Mouse (Mus musculus) olfactory bulb, adult 2 months (tissue): ENCODE data around the gene Calcoco1. TPM values are rescaled to one million over a fixed set of nuclear protein-coding genes. Genes with fewer than 3 reads are reported as not detected.
A peak's percentile ranks its signal among the peaks of the same experiment; 100 is the strongest.

ENCODE experiments used
- H3K27ac ChIP-seq: fragments of 200-500 bp; 2 replicates; pipeline ENCODE4 v1.5.1; 2012; ENCODE audit warnings: low read depth, low read length; ENCODE audit not compliant: insufficient read depth
- H3K4me1 ChIP-seq: fragments of 200-500 bp; 2 replicates; pipeline ENCODE4 v1.6.1; 2012; ENCODE audit warnings: low read length; ENCODE audit not compliant: control insufficient read depth, insufficient read depth
- H3K4me3 ChIP-seq: fragments of 200-500 bp; 2 replicates; pipeline ENCODE4 v1.5.1; 2012; ENCODE audit warnings: mild to moderate bottlenecking, low read depth, low read length, moderate library complexity; ENCODE audit not compliant: insufficient read depth
- CTCF ChIP-seq: fragments of 200-500 bp; IDR thresholded peaks from 2 replicates; pipeline ENCODE4 v1.5.1; 2012; ENCODE audit warnings: low read depth, mild to moderate bottlenecking, low read length, moderate library complexity; ENCODE audit not compliant: insufficient read depth
- POLR2A ChIP-seq: fragments of 200-500 bp; IDR thresholded peaks from 2 replicates; pipeline ENCODE4 v1.6.1; 2012; ENCODE audit warnings: mild to moderate bottlenecking, low read depth, low read length, moderate library complexity; ENCODE audit not compliant: insufficient read depth
- WGBS: fragments of 180-500 bp; shearing (Covaris S2); methylation state at CpG from one replicate; pipeline ENCODE4 v1.1.7; 2018; 5-methylcytosine and 5-hydroxymethylcytosine counted together
- polyA plus RNA-seq: library from polyadenylated mRNA; stranded (reverse); fragments of >200 nt; gene quantifications from 2 replicates; pipeline ENCODE4 v1.2.4, GENCODE M21; 2012; ENCODE audit warnings: low replicate concordance; ENCODE audit not compliant: missing spikeins, insufficient read depth, insufficient read length

Gene Calcoco1
- polyA plus RNA-seq, 1 experiment, result not detected

DNA sequence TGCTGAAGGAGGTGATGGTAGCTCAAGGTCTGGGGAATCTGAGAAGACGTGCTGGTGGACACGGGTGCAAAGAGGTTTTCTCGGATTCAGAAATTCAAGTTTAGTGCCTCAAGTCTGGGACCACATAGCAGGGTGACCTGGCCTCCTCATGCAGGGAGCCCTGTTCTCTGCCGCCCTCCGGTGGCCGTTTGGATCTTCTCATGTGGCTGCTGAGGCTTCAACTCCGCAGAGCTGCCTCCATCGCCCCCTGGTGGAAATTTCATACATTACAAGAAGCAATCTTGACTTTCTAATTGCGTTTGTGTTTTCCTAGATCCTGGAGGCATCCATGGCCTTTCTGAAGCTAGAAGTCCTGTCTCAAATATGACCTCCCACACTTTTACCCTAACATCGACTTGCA is 20.6 kb upstream of the Calcoco1 start:
- Histone ChIP-seq H3K4me3 (no peak overlapping the region), H3K27ac (no peak overlapping the region), H3K4me1 (peaks cover 27% of the 10 kb centered on the region)
- TF ChIP-seq CTCF (peak; percentile 98), POLR2A (no peak)
- 1% methylated on average over 10 of the region's 10 CpGs for WGBS

GRCm38 (mm10) chr15:102739520-102740297 is 17.7 kb upstream of the Calcoco1 start:
- WGBS, result 30% methylated on average over 15 of the region's 15 CpGs
- Histone ChIP-seq H3K27ac (no peak overlapping the region), H3K4me1 (peaks cover 32% of the 10 kb centered on the region), H3K4me3 (no peak overlapping the region)
- no peak for TF ChIP-seq POLR2A
- peak; percentile 83 for TF ChIP-seq CTCF

GRCm38 (mm10) chr15:102738434-102738833 is 16.5 kb upstream of the Calcoco1 start:
- H3K4me1 ChIP-seq, result peaks cover 22% of the 10 kb centered on the region
- WGBS, result 63% methylated on average over 2 of the region's 2 CpGs
- no peak overlapping the region for H3K27ac ChIP-seq
- no peak overlapping the region for H3K4me3 ChIP-seq
- no peak for TF ChIP-seq POLR2A
- TF ChIP-seq CTCF, result no peak

- TF ChIP-seq POLR2A, result no peak
- no peak for TF ChIP-seq CTCF
- H3K4me1 ChIP-seq, result peaks cover 21% of the 10 kb centered on the region
- H3K4me3 ChIP-seq, result no peak overlapping the region
- H3K27ac ChIP-seq, result no peak overlapping the region
- 82% methylated on average over 19 of the region's 19 CpGs for WGBS
Observed at GRCm38 (mm10) chr15:102737092-102737491, 15.1 kb upstream of the Calcoco1 start.

DNA sequence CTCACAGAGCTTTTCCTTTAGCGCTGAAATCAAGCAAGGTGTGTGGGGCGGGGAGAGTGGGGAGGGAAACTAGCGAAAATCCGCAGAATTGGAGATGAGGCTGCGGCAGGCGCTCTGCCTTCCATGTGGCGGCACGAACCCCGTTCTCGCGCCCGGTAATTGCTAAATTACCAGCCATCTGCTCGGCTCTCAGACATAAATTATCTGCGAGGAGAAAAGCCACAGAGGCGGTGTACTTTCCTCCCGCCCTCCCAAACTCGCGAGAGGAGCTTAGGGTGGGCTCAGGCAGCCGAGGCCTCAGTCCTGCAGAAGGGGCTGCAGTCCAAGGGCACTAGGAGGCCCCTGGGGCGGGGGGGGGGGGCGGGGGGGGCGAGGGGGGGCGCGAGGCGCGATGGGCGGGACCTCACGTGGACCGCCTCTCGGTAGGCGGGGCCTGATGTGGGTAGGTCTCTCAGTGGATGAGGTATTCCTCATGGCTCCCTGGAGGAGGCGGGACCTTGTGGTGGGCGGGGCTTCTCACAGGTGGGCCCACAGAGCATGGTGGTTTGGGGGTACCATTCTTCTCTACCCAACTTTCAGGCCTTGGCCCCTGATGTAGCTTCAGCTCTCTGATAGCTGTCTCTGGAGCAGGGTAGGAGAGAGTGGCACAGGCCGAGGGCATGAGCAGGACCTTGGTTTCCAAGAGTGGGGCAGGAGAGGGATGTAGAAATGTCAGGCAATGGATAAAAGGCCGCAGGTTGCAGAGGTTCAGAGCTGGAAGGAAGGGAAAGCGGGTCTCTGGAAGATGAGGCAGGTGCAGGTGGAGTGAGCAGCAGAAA is 14.4 kb upstream of the Calcoco1 start:
- no peak overlapping the region for H3K4me3 ChIP-seq
- WGBS, result 16% methylated on average over 34 of the region's 36 CpGs
- H3K4me1 ChIP-seq, result peaks cover 21% of the 10 kb centered on the region
- TF ChIP-seq POLR2A (no peak), CTCF (no peak)
- no peak overlapping the region for H3K27ac ChIP-seq

GRCm38 (mm10) chr15:102735031-102735430 is 13.1 kb upstream of the Calcoco1 start:
- Histone ChIP-seq H3K4me3 (no peak overlapping the region), H3K27ac (no peak overlapping the region), H3K4me1 (peaks cover 21% of the 10 kb centered on the region)
- TF ChIP-seq POLR2A (no peak), CTCF (no peak)
- 52% methylated on average over 14 of the region's 14 CpGs for WGBS

DNA sequence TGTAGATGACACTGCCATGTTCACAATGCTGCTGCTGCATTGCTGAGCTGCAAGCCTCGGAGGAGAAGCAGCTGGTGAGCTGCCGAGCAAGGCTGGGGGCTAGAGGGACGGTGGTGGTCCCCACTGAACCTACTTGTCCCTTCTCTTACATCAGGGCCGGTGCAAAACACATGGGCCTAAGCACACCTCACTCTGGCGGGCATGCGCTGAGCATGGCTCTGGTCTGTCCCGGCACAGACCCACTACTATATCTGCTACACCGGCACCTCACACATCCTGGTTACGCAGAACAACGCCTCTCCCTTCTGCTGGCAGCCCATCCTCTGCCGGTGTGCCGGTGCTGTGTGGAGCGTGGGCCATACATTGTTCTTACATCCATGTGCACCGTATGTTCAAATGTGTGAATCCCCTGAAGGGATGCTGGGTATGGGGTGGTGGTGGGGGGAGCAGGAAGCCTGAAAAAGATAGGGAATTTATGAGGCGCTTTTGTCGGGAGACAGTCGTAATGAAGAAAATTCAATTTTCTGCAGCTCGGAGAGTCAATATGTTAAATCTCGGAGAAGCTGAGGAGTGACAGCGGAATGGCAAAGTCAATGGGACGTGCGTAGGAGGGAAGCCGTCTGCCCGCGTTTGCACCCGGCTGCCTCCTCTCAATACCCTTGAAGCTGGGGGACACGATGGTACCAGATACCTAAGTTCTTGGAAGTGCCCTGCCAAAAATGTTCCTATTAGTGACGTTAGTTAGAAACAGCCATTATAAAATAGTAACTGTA is 12.0 kb upstream of the Calcoco1 start:
- WGBS, result 89% methylated on average over 28 of the region's 28 CpGs
- Histone ChIP-seq H3K4me3 (no peak overlapping the region), H3K4me1 (peaks cover 21% of the 10 kb centered on the region), H3K27ac (no peak overlapping the region)
- TF ChIP-seq POLR2A (no peak), CTCF (no peak)

GRCm38 (mm10) chr15:102733233-102733632 is 11.3 kb upstream of the Calcoco1 start:
- H3K4me3 ChIP-seq, result no peak overlapping the region
- H3K27ac ChIP-seq, result no peak overlapping the region
- WGBS, result 62% methylated on average over 5 of the region's 5 CpGs
- TF ChIP-seq POLR2A (no peak), CTCF (no peak)
- H3K4me1 ChIP-seq, result peaks cover 21% of the 10 kb centered on the region
